Mouse (Mus musculus) liver, embryonic 14.5 days (tissue): Measurements from ENCODE around the gene Galnt2. TPM values are rescaled to one million over a fixed set of nuclear protein-coding genes. Genes with fewer than 3 reads are reported as not detected.

Source experiments
- ATAC-seq: fragments of 200-750 bp; cut with Nextera tagmentation; 2 replicates; pipeline ENCODE4 v1.8.0; 2017; ENCODE audit warnings: moderate number of reproducible peaks, mild to moderate bottlenecking, moderate library complexity; ENCODE audit not compliant: insufficient read depth
- DNase-seq, 3 experiments: peaks; one replicate each; pipeline ENCODE4 v3.0.0-alpha.2; 2012 to 2013; ENCODE audit warnings: low read depth in 3 of 3, low spot score in 3 of 3
- H3K27ac ChIP-seq: fragments of 300-500 bp; sonication (generic); 2 replicates; pipeline ENCODE4 v1.5.1; 2014; ENCODE audit warnings: moderate library complexity, mild to moderate bottlenecking, control low read depth, inconsistent platforms
- H3K27me3 ChIP-seq: fragments of 300-500 bp; sonication (generic); 2 replicates; pipeline ENCODE4 v1.6.1; 2014; ENCODE audit warnings: mild to moderate bottlenecking, low read length, moderate library complexity; ENCODE audit not compliant: control insufficient read depth, insufficient read depth
- H3K36me3 ChIP-seq: fragments of 300-500 bp; sonication (generic); replicated peaks from 2 replicates; pipeline ENCODE4 v1.6.1; 2014; ENCODE audit warnings: low read depth; ENCODE audit not compliant: control insufficient read depth, insufficient read depth
- H3K4me1 ChIP-seq, 2 experiments: fragments of 200-500 bp in 1 of 2; fragments of 300-500 bp in 1 of 2; sonication (generic) in 1 of 2; replicated peaks; 2 replicates each; pipeline ENCODE4 v1.6.1; 2012 to 2014; ENCODE audit warnings: antibody characterized with exemption in 1 of 2, inconsistent platforms in 1 of 2, low read length in 1 of 2; ENCODE audit not compliant: control insufficient read depth in 2 of 2, insufficient read depth in 2 of 2
- H3K4me2 ChIP-seq: fragments of 300-500 bp; sonication (generic); 2 replicates; pipeline ENCODE4 v1.6.1; 2014; ENCODE audit warnings: low read depth, mild to moderate bottlenecking, control low read depth, moderate library complexity
- H3K4me3 ChIP-seq, 2 experiments: fragments of 200-500 bp in 1 of 2; fragments of 300-500 bp in 1 of 2; sonication (generic) in 1 of 2; 2 replicates each; pipeline ENCODE4 v1.5.1; 2012 to 2014; ENCODE audit warnings: low read depth in 2 of 2, low read length in 2 of 2, mild to moderate bottlenecking in 2 of 2, control low read depth in 1 of 2, inconsistent platforms in 1 of 2, moderate library complexity in 1 of 2; ENCODE audit not compliant: insufficient read depth in 1 of 2
- H3K9ac ChIP-seq: fragments of 300-500 bp; sonication (generic); replicated peaks from 2 replicates; pipeline ENCODE4 v1.6.1; 2014; ENCODE audit warnings: mild to moderate bottlenecking, control low read depth, moderate library complexity
- H3K9me3 ChIP-seq: fragments of 300-500 bp; sonication (generic); 2 replicates; pipeline ENCODE4 v1.6.1; 2016; ENCODE audit warnings: low read length, mixed read lengths; ENCODE audit not compliant: control insufficient read depth
- CTCF ChIP-seq: IDR thresholded peaks from 2 replicates; pipeline ENCODE4 v1.5.1; 2016; ENCODE audit warnings: antibody characterized with exemption, low read depth, control low read depth
- EP300 ChIP-seq: IDR thresholded peaks from 2 replicates; pipeline ENCODE4 v1.6.1; 2016; ENCODE audit warnings: antibody characterized with exemption, low read depth
- WGBS: fragments of 180-500 bp; shearing (Covaris S2); extraction: QIAGEN DNeasy Blood & Tissue Kit; methylation state at CpG from one replicate; pipeline ENCODE4 v1.1.7; 2014; ENCODE audit not compliant: insufficient replicate concordance; 5-methylcytosine and 5-hydroxymethylcytosine counted together
- polyA plus RNA-seq, 2 experiments: library from polyadenylated mRNA; depleted of rRNA in 1 of 2; stranded (reverse) in 1 of 2; unstranded in 1 of 2; fragments of >200 nt; fragmentation: Nextera tagmentation in 1 of 2; extraction: Ambion mirVana in 1 of 2; gene quantifications; 2 replicates each; pipeline versions ENCODE4 v1.2.1 to v1.2.3; 2012 to 2014

The Galnt2 gene
- polyA plus RNA-seq, 2 experiments: 6.6 to 19.2 TPM

- WGBS: 73% methylated on average over 6 of the region's 6 CpGs
Measured at GRCm38 (mm10) chr8:124239350-124239749, 8.2 kb downstream of the Galnt2 start.

DNA sequence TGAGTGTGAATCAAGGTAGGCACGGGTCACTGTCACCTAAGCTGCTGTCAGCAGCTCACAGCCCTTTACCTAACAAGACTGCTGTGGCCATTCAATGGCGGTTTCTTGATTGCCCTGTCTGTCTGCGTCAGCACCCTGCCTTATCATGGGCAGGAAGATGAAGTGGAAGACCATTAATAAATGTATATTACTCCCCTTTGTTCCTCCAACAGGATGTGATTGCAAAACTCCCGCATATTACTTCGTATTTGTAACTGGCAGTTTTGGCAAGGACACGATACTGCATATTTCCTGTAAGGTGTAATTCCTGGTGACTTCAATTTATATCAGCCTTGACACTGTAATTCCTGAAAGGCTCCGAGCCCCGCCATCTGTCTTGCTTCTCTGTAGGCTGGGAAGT is 9.7 kb downstream of the Galnt2 start:
- no peak overlapping the region for H3K4me2 ChIP-seq
- H3K4me3 ChIP-seq: no peak overlapping the region
- TF ChIP-seq EP300 (no peak), CTCF (no peak)
- ATAC-seq (no peak), DNase-seq (no peak)
- peaks cover 0 to 7% of the 10 kb centered on the region in 2 experiments; a peak in 1 of 4 replicates for H3K4me1 ChIP-seq
- H3K36me3 ChIP-seq: no peaks in the 10 kb centered on the region
- H3K27me3 ChIP-seq: no peaks in the 10 kb centered on the region
- H3K27ac ChIP-seq: no peak overlapping the region
- H3K9me3 ChIP-seq: no peaks in the 10 kb centered on the region
- no peak overlapping the region for H3K9ac ChIP-seq
- WGBS: 69% methylated on average over 8 of the region's 8 CpGs

More at GRCm38 (mm10) chr8:124239350-124239749, 8.2 kb downstream of the Galnt2 start:
- H3K36me3 ChIP-seq: no peaks in the 10 kb centered on the region
- H3K4me3 ChIP-seq: no peak overlapping the region
- H3K27me3 ChIP-seq: no peaks in the 10 kb centered on the region
- H3K4me1 ChIP-seq: peaks cover 0 to 7% of the 10 kb centered on the region in 2 experiments; a peak in 1 of 4 replicates
- ATAC-seq (no peak), DNase-seq (no peak)
- TF ChIP-seq EP300 (no peak), CTCF (no peak)
- no peak overlapping the region for H3K27ac ChIP-seq
- no peak overlapping the region for H3K4me2 ChIP-seq
- H3K9ac ChIP-seq: no peak overlapping the region
- H3K9me3 ChIP-seq: no peaks in the 10 kb centered on the region

DNA sequence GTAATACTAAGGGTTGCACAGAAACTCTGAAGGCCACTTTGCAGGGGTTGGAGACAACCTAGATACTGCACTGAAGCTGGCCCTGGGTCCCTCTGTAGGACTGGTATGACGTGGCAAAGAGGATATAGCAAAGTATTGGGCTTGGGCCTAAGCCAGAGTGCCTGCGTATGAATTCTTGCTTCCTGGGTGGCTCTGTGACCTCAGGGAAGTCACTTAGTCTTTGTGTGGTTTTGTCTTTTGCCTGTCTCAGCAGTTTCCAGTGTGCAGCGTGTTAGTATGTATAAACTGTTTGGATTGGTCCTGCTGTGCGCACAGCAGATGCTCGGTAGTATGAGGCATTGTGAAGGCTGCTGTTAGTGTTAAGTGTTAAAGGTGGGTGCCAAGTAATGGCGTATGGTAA is 11.0 kb downstream of the Galnt2 start:
- Histone ChIP-seq H3K9ac (no peak overlapping the region), H3K27me3 (no peaks in the 10 kb centered on the region), H3K9me3 (no peaks in the 10 kb centered on the region), H3K36me3 (no peaks in the 10 kb centered on the region), H3K4me1 (peaks cover 0 to 7% of the 10 kb centered on the region in 2 experiments; a peak in 1 of 4 replicates), H3K27ac (no peak overlapping the region), H3K4me3 (no peak overlapping the region), H3K4me2 (no peak overlapping the region)
- 75% methylated on average over 6 of the region's 6 CpGs for WGBS
- TF ChIP-seq CTCF (no peak), EP300 (no peak)
- ATAC-seq: no peak
- no peak for DNase-seq

DNA sequence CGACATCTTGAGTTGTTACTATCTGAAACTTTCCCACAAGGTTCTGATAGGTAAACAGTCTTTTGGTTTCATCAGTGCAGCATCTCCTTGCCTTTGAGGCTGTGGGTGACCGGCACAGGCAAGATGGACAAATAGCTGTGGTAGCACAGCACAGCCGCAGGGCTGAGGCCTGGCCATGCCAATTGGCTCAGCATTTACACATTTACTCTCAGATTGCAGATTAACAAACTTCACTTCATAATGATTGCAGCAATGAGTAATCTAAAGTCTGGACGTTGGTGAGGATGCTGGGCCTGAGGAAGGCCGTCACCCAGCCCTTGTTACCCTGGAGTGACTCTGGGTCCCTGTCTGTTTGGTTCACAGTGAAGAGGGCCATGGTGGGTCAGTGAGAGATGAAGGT is 11.7 kb downstream of the Galnt2 start:
- no peak overlapping the region for H3K9ac ChIP-seq
- 79% methylated on average over 5 of the region's 5 CpGs for WGBS
- no peaks in the 10 kb centered on the region for H3K9me3 ChIP-seq
- DNase-seq (no peak), ATAC-seq (no peak)
- no peaks in the 10 kb centered on the region for H3K36me3 ChIP-seq
- TF ChIP-seq CTCF (no peak), EP300 (no peak)
- H3K4me1 ChIP-seq: peaks cover 0 to 7% of the 10 kb centered on the region in 2 experiments; a peak in 1 of 4 replicates
- H3K4me2 ChIP-seq: no peak overlapping the region
- no peak overlapping the region for H3K27ac ChIP-seq
- H3K4me3 ChIP-seq: no peak overlapping the region
- H3K27me3 ChIP-seq: no peaks in the 10 kb centered on the region

DNA sequence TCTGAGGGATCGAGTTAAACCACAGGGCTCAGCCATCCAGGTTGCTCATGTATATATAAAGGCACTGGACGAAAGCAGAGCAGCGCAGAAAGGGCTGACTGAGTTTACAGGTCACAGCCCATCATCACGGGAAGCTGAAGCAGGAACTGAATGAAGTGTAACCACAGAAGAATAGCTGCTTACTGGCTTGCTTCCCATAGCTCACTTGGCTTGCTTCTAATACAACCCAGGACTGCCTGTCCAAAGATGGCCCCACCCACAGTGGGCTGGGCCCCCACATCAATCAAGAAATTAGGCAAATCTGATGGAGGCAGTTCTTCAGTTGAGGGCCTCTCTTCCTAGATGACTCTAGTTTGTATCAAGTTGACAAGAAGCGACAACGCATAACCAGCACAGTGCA is 16.4 kb downstream of the Galnt2 start:
- WGBS: 64% methylated on average over 6 of the region's 6 CpGs
- DNase-seq: no peak
- no peaks in the 10 kb centered on the region for H3K27me3 ChIP-seq
- no peak for ATAC-seq
- TF ChIP-seq EP300 (no peak), CTCF (no peak)
- no peak overlapping the region for H3K4me3 ChIP-seq
- H3K4me1 ChIP-seq: peaks cover 8 to 25% of the 10 kb centered on the region in 2 experiments
- no peaks in the 10 kb centered on the region for H3K9me3 ChIP-seq
- no peaks in the 10 kb centered on the region for H3K36me3 ChIP-seq
- H3K9ac ChIP-seq: no peak overlapping the region
- no peak overlapping the region for H3K27ac ChIP-seq
- no peak overlapping the region for H3K4me2 ChIP-seq
